Mouse (Mus musculus) midbrain, embryonic 11.5 days (tissue): ENCODE results near the gene Prkg2. TPM values are rescaled to one million over a fixed set of nuclear protein-coding genes. Genes with fewer than 3 reads are reported as not detected.

Experiments used
- ATAC-seq: fragments of 200-750 bp; cut with Nextera tagmentation; 2 replicates; pipeline ENCODE4 v1.8.0; 2017; ENCODE audit warnings: moderate TSS enrichment, moderate library complexity; ENCODE audit not compliant: low FRiP score
- DNase-seq: peaks from one replicate; pipeline ENCODE4 v3.0.0; 2015; ENCODE audit warnings: low spot score; ENCODE audit errors: missing footprints
- H3K27ac ChIP-seq: fragments of 300-500 bp; sonication (generic); 2 replicates; pipeline ENCODE4 v1.5.1; 2014; ENCODE audit warnings: low read depth, low read length
- H3K27me3 ChIP-seq: fragments of 300-500 bp; sonication (generic); 2 replicates; pipeline ENCODE4 v1.6.1; 2014; ENCODE audit warnings: mild to moderate bottlenecking, low read length, moderate library complexity, mixed read lengths; ENCODE audit not compliant: control insufficient read depth, insufficient read depth
- H3K36me3 ChIP-seq: fragments of 300-500 bp; sonication (generic); 2 replicates; pipeline ENCODE4 v1.6.1; 2014; ENCODE audit warnings: mild to moderate bottlenecking, low read length, moderate library complexity, mixed read lengths; ENCODE audit not compliant: control insufficient read depth, insufficient read depth
- H3K4me1 ChIP-seq: fragments of 300-500 bp; sonication (generic); 2 replicates; pipeline ENCODE4 v1.6.1; 2014; ENCODE audit warnings: low read length; ENCODE audit not compliant: control insufficient read depth, insufficient read depth
- H3K4me2 ChIP-seq: fragments of 300-500 bp; sonication (generic); 2 replicates; pipeline ENCODE4 v1.6.1; 2014; ENCODE audit warnings: mild to moderate bottlenecking, moderate library complexity
- H3K4me3 ChIP-seq: fragments of 300-500 bp; sonication (generic); 2 replicates; pipeline ENCODE4 v1.5.1; 2014; ENCODE audit warnings: low read depth, low read length
- H3K9ac ChIP-seq: fragments of 300-500 bp; sonication (generic); 2 replicates; pipeline ENCODE4 v1.6.1; 2014; ENCODE audit warnings: low read length
- H3K9me3 ChIP-seq: fragments of 300-500 bp; sonication (generic); 2 replicates; pipeline ENCODE4 v1.6.1; 2016; ENCODE audit warnings: low read length; ENCODE audit not compliant: control insufficient read depth
- WGBS: fragments of 180-500 bp; shearing (Covaris S2); extraction: QIAGEN DNeasy Blood & Tissue Kit; methylation state at CpG from one replicate; pipeline ENCODE4 v1.1.7; 2014; 5-methylcytosine and 5-hydroxymethylcytosine counted together
- polyA plus RNA-seq: library from polyadenylated mRNA; unstranded; fragments of >200 nt; fragmentation: Nextera tagmentation; extraction: Ambion mirVana; gene quantifications from 2 replicates; pipeline ENCODE4 v1.2.1, GENCODE M21; 2014

Prkg2 gene
- polyA plus RNA-seq, 1 experiment from 2014 or later: 2.3 TPM

DNA sequence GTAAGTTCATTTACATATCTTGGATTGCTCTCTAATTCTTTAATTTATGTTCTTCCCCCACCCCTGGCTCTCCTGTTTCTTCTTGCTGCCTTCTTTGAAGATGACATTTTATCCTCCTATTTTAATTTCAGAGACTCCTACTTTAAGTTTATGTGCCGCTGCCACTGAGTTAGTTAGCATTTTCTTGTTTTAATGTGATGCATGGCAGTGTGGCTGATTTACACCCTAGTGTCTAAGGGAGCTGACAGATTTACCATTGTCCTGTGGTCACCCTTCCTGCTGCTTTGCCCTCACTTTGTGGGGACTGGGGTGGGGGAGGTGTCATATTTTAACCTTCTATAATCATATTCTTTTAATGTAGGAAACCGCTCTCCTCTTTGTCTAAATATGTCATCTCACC is 74.7 kb downstream of the Prkg2 start:
- H3K9ac ChIP-seq: no peak overlapping the region
- DNase-seq (peak; percentile 81), ATAC-seq (no peak)
- H3K27ac ChIP-seq: no peak overlapping the region
- peaks cover 4% of the 10 kb centered on the region; the same call in 1 of the 2 replicates for H3K4me1 ChIP-seq
- 54% methylated on average over 2 of the region's 2 CpGs for WGBS
- H3K9me3 ChIP-seq: no peaks in the 10 kb centered on the region
- H3K4me2 ChIP-seq: no peak overlapping the region
- no peak overlapping the region for H3K4me3 ChIP-seq
- H3K27me3 ChIP-seq: no peaks in the 10 kb centered on the region
- no peaks in the 10 kb centered on the region for H3K36me3 ChIP-seq

DNA sequence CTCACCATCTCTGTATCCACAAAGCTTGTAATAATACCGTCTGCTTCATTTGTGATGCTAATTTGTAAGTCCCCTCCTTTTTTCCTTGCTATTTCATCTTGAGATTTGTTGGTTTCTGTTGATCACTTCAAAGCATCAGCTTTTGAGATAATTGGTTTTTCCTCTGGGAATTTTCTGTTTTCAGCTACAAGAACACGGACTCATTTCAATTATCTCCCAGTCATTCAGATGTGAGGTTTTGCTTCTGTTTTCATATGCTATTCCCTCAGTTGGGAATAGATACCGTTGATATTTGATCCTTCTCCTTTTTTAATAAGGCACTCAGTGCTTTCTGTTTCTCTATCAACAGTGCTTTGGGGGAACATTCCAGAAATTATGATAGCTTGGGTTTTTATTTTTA is 81.6 kb downstream of the Prkg2 start:
- no peak for ATAC-seq
- no peak overlapping the region for H3K27ac ChIP-seq
- no peaks in the 10 kb centered on the region for H3K27me3 ChIP-seq
- peak; percentile 78 for DNase-seq
- H3K4me3 ChIP-seq: no peak overlapping the region
- no peak overlapping the region for H3K9ac ChIP-seq
- H3K36me3 ChIP-seq: no peaks in the 10 kb centered on the region
- H3K4me1 ChIP-seq: no peaks in the 10 kb centered on the region
- 49% methylated on average over 3 of the region's 3 CpGs for WGBS
- no peak overlapping the region for H3K4me2 ChIP-seq
- no peaks in the 10 kb centered on the region for H3K9me3 ChIP-seq

DNA sequence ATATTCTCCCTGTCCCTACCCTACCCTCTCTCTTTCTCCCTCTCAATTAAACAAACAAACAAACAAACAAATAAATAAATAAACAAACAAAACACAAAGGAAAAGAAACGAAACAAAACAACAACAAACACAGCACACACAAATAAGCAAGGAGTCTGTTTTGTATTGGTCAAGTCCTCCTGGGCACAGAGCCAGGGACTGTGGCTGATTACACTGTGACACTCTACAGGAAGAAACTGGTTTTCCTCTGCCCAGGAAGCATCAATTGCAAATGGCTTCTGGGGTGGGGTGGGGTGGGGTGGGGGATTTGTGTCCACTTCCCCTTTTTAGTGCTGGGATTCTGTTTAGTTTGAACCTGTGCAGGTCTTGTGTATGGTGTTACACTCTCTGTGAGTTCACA is 83.8 kb downstream of the Prkg2 start:
- ATAC-seq: no peak
- Histone ChIP-seq H3K4me1 (no peaks in the 10 kb centered on the region), H3K4me3 (no peak overlapping the region), H3K9ac (no peak overlapping the region), H3K27me3 (no peaks in the 10 kb centered on the region), H3K4me2 (no peak overlapping the region), H3K36me3 (no peaks in the 10 kb centered on the region), H3K9me3 (no peaks in the 10 kb centered on the region), H3K27ac (no peak overlapping the region)
- 66% methylated on average over 1 of the region's 1 CpGs for WGBS
- DNase-seq: peak; percentile 19

DNA sequence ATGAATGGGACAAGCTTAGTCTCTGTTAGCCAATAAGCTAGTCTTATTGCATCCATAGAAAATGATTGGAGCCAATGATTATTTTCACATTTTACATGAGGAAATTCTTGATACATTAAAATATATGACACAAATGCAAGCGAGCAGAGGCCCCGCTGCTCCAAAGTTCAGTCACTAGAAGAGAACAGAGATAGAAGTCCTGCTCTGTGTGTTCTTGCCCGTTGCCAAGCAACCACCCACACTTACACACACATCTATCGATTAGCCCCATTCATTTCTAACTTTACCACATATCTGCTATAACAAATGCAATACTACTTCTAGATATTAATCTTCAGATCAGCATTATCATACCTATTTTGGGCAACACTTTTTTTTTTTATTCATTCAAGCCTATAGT is 85.6 kb downstream of the Prkg2 start:
- no peaks in the 10 kb centered on the region for H3K9me3 ChIP-seq
- no peak for ATAC-seq
- no peak overlapping the region for H3K27ac ChIP-seq
- no peak overlapping the region for H3K9ac ChIP-seq
- 86% methylated on average over 4 of the region's 4 CpGs for WGBS
- H3K4me3 ChIP-seq: no peak overlapping the region
- H3K36me3 ChIP-seq: no peaks in the 10 kb centered on the region
- no peaks in the 10 kb centered on the region for H3K27me3 ChIP-seq
- H3K4me1 ChIP-seq: no peaks in the 10 kb centered on the region
- DNase-seq: no peak
- H3K4me2 ChIP-seq: no peak overlapping the region

DNA sequence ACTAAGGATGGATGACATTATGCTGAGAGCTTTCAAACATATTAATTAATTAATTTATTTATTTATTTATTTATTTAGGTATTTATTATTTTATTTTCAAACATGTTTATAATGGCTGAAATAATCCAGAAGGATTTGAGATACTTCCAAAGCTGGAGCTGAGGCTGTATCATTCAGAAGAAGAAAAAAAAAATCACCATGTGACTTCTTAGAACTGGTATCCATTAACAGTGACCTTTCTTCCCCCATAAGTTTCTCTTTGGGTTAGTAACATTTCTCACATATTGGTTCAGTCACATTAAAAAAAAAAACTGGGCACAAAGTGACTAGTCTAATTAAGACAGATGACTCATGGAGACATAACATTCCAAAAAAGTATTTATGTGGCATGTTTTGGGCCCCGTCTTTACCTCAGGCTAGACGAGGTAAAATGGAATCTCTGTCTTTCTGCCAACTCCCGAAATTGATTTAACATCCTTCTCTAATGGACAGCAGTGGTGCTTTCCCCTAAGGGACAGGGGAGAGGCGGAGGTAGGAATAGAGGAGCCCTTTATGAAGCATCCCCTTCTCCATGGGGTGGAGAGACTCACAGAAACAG is 86.6 kb downstream of the Prkg2 start:
- no peaks in the 10 kb centered on the region for H3K27me3 ChIP-seq
- ATAC-seq (no peak), DNase-seq (peak; percentile 69)
- WGBS: 87% methylated on average over 4 of the region's 4 CpGs
- no peaks in the 10 kb centered on the region for H3K36me3 ChIP-seq
- no peak overlapping the region for H3K4me2 ChIP-seq
- no peaks in the 10 kb centered on the region for H3K9me3 ChIP-seq
- H3K9ac ChIP-seq: no peak overlapping the region
- no peak overlapping the region for H3K27ac ChIP-seq
- H3K4me3 ChIP-seq: no peak overlapping the region
- no peaks in the 10 kb centered on the region for H3K4me1 ChIP-seq

DNA sequence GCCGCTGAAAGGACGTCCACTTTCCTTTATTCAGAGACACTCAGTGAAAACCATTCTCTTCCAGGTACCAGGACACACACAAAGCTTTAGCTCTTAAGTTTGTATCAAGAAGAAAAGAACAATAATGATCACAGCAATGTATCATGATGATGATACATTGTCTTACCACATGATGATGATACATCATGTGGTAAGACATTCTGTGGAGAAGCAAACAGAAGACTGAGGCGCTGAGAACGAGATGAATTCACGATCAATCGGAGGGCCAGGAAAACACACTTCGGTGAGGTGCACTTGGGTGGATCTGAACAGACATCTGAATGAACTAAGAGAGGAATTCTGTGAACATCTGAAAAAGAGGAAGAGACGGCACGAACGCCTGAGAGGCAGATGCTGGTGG is 87.4 kb downstream of the Prkg2 start:
- DNase-seq: peak; percentile 37
- no peak overlapping the region for H3K4me3 ChIP-seq
- WGBS: 90% methylated on average over 10 of the region's 10 CpGs
- H3K4me1 ChIP-seq: no peaks in the 10 kb centered on the region
- no peaks in the 10 kb centered on the region for H3K27me3 ChIP-seq
- H3K36me3 ChIP-seq: no peaks in the 10 kb centered on the region
- no peak for ATAC-seq
- no peak overlapping the region for H3K27ac ChIP-seq
- no peaks in the 10 kb centered on the region for H3K9me3 ChIP-seq
- H3K4me2 ChIP-seq: no peak overlapping the region
- H3K9ac ChIP-seq: no peak overlapping the region

DNA sequence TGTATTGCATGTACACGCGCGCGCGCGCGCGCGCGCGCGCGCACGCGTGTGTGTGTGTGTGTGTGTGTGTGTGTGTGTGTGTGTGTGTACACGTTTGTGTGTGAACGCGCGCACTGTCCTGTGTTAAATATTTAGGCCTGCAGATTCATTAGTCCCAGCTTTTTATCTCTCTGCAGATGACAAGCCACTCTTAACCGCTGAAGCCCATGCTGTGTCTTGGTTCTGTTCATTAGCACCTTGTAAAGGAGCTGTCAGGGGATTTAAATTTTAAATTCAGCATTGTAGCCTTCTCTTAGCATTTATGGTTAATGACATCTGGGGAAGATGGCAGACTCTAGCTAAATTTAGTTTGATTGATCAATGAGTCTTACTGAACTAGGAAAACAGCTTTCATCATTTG is 90.5 kb downstream of the Prkg2 start:
- H3K27me3 ChIP-seq: no peaks in the 10 kb centered on the region
- no peaks in the 10 kb centered on the region for H3K36me3 ChIP-seq
- no peak overlapping the region for H3K27ac ChIP-seq
- no peak overlapping the region for H3K4me3 ChIP-seq
- no peaks in the 10 kb centered on the region for H3K4me1 ChIP-seq
- DNase-seq: peak; percentile 69
- no peak overlapping the region for H3K9ac ChIP-seq
- H3K4me2 ChIP-seq: no peak overlapping the region
- WGBS: 97% methylated on average over 20 of the region's 20 CpGs
- H3K9me3 ChIP-seq: no peaks in the 10 kb centered on the region
- ATAC-seq: no peak

DNA sequence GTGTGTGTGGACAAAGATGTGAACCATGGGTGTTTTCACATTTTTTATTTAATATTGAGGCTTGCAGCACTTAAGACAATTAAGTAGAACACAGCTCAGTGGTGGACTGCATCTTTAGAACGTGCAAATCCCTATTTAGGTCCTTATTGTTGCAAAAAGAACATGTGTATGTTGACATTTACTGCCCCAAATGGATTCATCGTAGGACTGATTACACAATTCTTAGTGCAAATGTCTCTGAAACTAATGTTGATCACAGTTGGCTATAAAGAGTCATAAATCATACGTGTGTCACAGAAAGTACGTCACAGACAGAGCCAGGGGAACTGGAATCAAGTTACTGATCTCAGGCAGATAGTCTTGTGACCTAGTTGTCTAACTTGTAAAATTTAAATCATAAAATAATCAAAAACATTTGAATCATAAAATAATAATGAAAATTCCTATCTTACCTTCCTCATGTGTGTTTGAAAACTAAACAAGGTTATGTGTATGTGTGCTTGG is 91.0 kb downstream of the Prkg2 start:
- 90% methylated on average over 4 of the region's 4 CpGs for WGBS
- no peak overlapping the region for H3K27ac ChIP-seq
- no peak overlapping the region for H3K4me3 ChIP-seq
- DNase-seq (peak; percentile 76), ATAC-seq (no peak)
- no peaks in the 10 kb centered on the region for H3K4me1 ChIP-seq
- H3K4me2 ChIP-seq: no peak overlapping the region
- H3K27me3 ChIP-seq: no peaks in the 10 kb centered on the region
- no peak overlapping the region for H3K9ac ChIP-seq
- H3K36me3 ChIP-seq: no peaks in the 10 kb centered on the region
- no peaks in the 10 kb centered on the region for H3K9me3 ChIP-seq

DNA sequence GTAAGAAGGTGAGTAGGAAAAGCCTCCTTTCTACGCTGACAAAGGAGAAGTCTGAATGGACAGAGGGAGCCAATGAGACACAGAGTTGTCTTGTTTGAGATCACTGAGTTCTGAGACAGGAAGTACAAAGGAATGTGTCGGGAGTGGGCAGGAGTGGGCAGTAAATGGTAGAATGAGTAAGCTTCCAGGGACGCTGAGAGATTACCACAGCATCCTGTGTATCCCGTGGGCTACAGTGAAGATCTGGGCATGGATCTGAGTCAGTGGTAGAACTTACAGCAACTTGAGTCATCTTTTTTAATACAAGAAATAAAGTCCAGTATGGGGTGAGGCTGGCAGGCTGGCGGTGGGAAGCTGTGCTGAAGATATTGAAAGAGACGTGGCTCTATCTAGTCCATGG is 93.4 kb downstream of the Prkg2 start:
- Histone ChIP-seq H3K27me3 (no peaks in the 10 kb centered on the region), H3K4me2 (no peak overlapping the region), H3K9me3 (no peaks in the 10 kb centered on the region), H3K9ac (no peak overlapping the region), H3K4me3 (no peak overlapping the region), H3K27ac (no peak overlapping the region), H3K4me1 (no peaks in the 10 kb centered on the region), H3K36me3 (no peaks in the 10 kb centered on the region)
- peak; percentile 28 for DNase-seq
- WGBS: 72% methylated on average over 6 of the region's 6 CpGs
- no peak for ATAC-seq
